Mouse (Mus musculus): ENCODE results near the gene Tsga10. TPM values are rescaled to one million over a fixed set of nuclear protein-coding genes. Genes with fewer than 3 reads are reported as not detected.
A peak's percentile ranks its signal among the peaks of the same experiment; 100 is the strongest.

The Tsga10 gene
- total and polyA plus RNA-seq, 3 experiments, result 0.47 to 0.57 (median 0.55) TPM

DNA sequence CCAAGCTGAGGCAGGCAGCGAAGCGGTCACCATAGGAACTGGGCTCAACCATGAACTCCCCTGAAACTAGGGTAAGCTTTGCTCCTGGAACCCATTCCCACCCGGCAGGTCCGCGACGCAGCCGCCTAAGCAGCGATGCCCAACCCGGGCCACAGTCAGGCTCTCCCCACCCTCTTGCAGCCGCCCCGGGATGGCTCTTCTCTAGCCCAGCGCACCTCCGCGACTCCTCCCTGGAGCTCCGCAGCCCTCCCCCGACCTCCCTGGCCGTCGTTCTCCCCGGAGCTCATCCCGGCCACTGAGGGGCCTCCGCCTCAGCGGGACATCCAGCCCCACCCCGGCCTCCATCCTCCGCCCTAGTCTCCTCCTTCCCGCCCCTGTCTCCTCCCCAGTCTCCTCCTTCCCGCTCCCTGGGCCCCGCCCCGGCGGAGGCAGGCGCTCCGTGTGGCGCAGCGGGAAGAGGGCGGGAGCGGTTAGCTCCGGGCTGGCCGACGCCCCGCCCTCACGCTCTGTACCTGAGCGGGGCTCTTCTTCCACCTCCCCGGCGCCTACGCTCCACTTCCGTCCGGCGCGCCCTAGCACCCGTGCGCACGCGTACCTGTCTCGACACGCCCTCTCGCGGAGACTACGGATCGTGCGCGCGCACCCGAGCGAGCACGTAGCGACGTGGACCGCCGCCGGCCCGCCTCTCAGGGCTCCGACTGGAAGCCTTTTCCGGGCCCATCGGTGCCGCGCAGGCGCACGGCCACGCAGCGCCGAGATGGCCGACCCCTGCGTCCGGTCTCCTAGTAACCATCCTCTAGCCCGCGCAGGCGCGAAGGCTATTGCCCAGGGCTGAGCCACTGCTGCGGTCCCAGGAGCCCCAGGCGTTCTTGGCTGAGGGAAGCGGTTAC is 1.5 kb downstream of the Tsga10 start:
- H3K9me3 ChIP-seq (replicated peaks; ENCODE audit: low read length), result peaks cover 2% of the 10 kb centered on the region
- dilution Hi-C loops (cut with MboI; ENCODE audit: extremely low pct_ligation_motif_present, extremely low pct_unique_long_range_greater_than_20kb, low sequenced_read_pairs), result no loop called here
- H3K4me1 ChIP-seq (ENCODE audit: control insufficient read depth in 1 of 2, insufficient read depth in 2 of 2), result peaks cover 5 to 16% of the 10 kb centered on the region in 2 experiments; a peak in 2 of 4 replicates
- TF ChIP-seq UBTF (IDR thresholded peaks at IDR 0.05; ENCODE audit: low read depth, low read length) (no peak), ELF1 (IDR thresholded peaks at IDR 0.05; ENCODE audit: low read depth, low read length) (peak; percentile 94), MYC (IDR thresholded peaks at IDR 0.05; ENCODE audit: low read depth, low read length) (no peak), CHD2 (IDR thresholded peaks at IDR 0.05; ENCODE audit: low read length) (no peak), SMC3 (IDR thresholded peaks at IDR 0.05; ENCODE audit: low read depth, low read length) (no peak), RCOR1 (conservative IDR thresholded peaks at IDR 0.05; ENCODE audit: low read depth, low read length) (no peak), JUN (IDR thresholded peaks at IDR 0.05; ENCODE audit: insufficient read depth, low read depth, low read length) (no peak), CTCF (conservative IDR thresholded peaks at IDR 0.05 in 1 of 2, IDR thresholded peaks at IDR 0.05 in 1 of 2; ENCODE audit: low read depth in 2 of 2, low read length in 2 of 2) (peak in 1 of 2 experiments; percentile 2; a peak in 1 of 4 replicates), JUND (conservative IDR thresholded peaks at IDR 0.05; ENCODE audit: low read depth, low read length) (no peak), TBP (conservative IDR thresholded peaks at IDR 0.05; ENCODE audit: low read depth, low read length) (0 out of 2 replicates have a peak, but pooled peaks have one; percentile 28), USF1 (IDR thresholded peaks at IDR 0.05; ENCODE audit: low read depth, low read length) (no peak), ZKSCAN1 (IDR thresholded peaks at IDR 0.05; ENCODE audit: borderline replicate concordance, low read depth, low read length) (no peak), IRF4 (IDR thresholded peaks at IDR 0.05; ENCODE audit: low read depth, low read length) (peak; percentile 69; the same call in 1 of the 2 replicates), ETS1 (conservative IDR thresholded peaks at IDR 0.05; ENCODE audit: low read depth, low read length) (no peak), TCF12 (IDR thresholded peaks at IDR 0.05; ENCODE audit: low read depth, low read length) (peak; percentile 55; the same call in 1 of the 2 replicates), USF2 (conservative IDR thresholded peaks at IDR 0.05; ENCODE audit: low read depth, low read length) (no peak), MAZ (IDR thresholded peaks at IDR 0.05; ENCODE audit: low read depth, low read length) (peak; percentile 68), POLR2AphosphoS2 (IDR thresholded peaks at IDR 0.05; ENCODE audit: low read depth, low read length) (no peak), ZMIZ1 (IDR thresholded peaks at IDR 0.05; ENCODE audit: low read depth, low read length) (peak; percentile 13; the same call in 1 of the 2 replicates), RAD21 (IDR thresholded peaks at IDR 0.05; ENCODE audit: low read depth, low read length) (no peak), EP300 (IDR thresholded peaks at IDR 0.05; ENCODE audit: low read length) (no peak), KAT2A (IDR thresholded peaks at IDR 0.05; ENCODE audit: insufficient replicate concordance, low read length) (0 out of 2 replicates have a peak, but pooled peaks have one; percentile 42), ZNF384 (IDR thresholded peaks at IDR 0.05; ENCODE audit: low read depth, low read length) (no peak), NRF1 (IDR thresholded peaks at IDR 0.05; ENCODE audit: low read depth, low read length) (peak; percentile 98), NELFE (IDR thresholded peaks at IDR 0.05; ENCODE audit: low read depth, low read length) (peak; percentile 69), GABPA (IDR thresholded peaks at IDR 0.05; ENCODE audit: insufficient replicate concordance, low read depth, low read length) (no peak), HCFC1 (IDR thresholded peaks at IDR 0.05; ENCODE audit: low read depth, low read length) (peak; percentile 76), POLR2A (IDR thresholded peaks at IDR 0.05; ENCODE audit: low read depth, low read length) (peak; percentile 65), E2F4 (IDR thresholded peaks at IDR 0.05; ENCODE audit: insufficient replicate concordance, low read depth, low read length) (0 out of 2 replicates have a peak, but pooled peaks have one; percentile 69), MAFK (IDR thresholded peaks at IDR 0.05; ENCODE audit: insufficient replicate concordance, low read length) (no peak), SIN3A (IDR thresholded peaks at IDR 0.05; ENCODE audit: low read length) (no peak), ZC3H11A (IDR thresholded peaks at IDR 0.05; ENCODE audit: low read depth, low read length) (no peak), MXI1 (IDR thresholded peaks at IDR 0.05; ENCODE audit: low read depth, low read length) (peak; percentile 92), CHD1 (IDR thresholded peaks at IDR 0.05; ENCODE audit: low read depth, low read length) (no peak), MEF2A (IDR thresholded peaks at IDR 0.05; ENCODE audit: borderline replicate concordance, low read depth, low read length) (no peak), MAX (IDR thresholded peaks at IDR 0.05; ENCODE audit: low read length) (no peak; the same call in 1 of the 2 replicates), PAX5 (IDR thresholded peaks at IDR 0.05; ENCODE audit: low read length) (no peak), BHLHE40 (IDR thresholded peaks at IDR 0.05; ENCODE audit: low read depth, low read length) (peak; percentile 62)
- no peaks in the 10 kb centered on the region for H3K36me3 ChIP-seq (replicated peaks in 1 of 2; ENCODE audit: control insufficient read depth in 1 of 2, insufficient read depth in 1 of 2, low read length in 1 of 2)
- H3K27ac ChIP-seq (ENCODE audit: insufficient read depth, low read depth), result no peak overlapping the region
- H3K9ac ChIP-seq (ENCODE audit: insufficient read depth, low read depth), result peak overlapping the region; percentile 50
- in situ Hi-C loops (cut with MboI; ENCODE audit: low pct_ligation_motif_present, low pct_unique_long_range_greater_than_20kb, low sequenced_read_pairs), result no loop called here
- peak overlapping the region; percentile 78 to 94 (median 78) for H3K4me3 ChIP-seq (replicated peaks in 1 of 3; ENCODE audit: low read depth in 2 of 3, low read length in 2 of 3, poor library complexity in 1 of 3)
- DNase-seq (ENCODE audit: extremely low read depth), result peak; percentile 97
- peaks cover 41% of the 10 kb centered on the region for H3K27me3 ChIP-seq (replicated peaks)
- H3K4me2 ChIP-seq (ENCODE audit: insufficient read depth, low read depth, poor library complexity, severe bottlenecking), result peak overlapping the region; percentile 97
- no peaks in the 10 kb centered on the region for H3K79me2 ChIP-seq (replicated peaks; ENCODE audit: control insufficient read depth, extremely low read depth, insufficient read depth, poor library complexity, severe bottlenecking)
